Mouse (Mus musculus): Measurements from ENCODE around the gene Ptprz1. TPM values are rescaled to one million over a fixed set of nuclear protein-coding genes. Genes with fewer than 3 reads are reported as not detected.

The Ptprz1 gene
- 0.81 TPM for polyA plus RNA-seq (2014; fragmentation: Illumina TruSeq; extraction: RNeasy Lipid Tissue Mini Kit (QIAGEN cat#74804); ENCODE audit: low read depth, low replicate concordance)

DNA sequence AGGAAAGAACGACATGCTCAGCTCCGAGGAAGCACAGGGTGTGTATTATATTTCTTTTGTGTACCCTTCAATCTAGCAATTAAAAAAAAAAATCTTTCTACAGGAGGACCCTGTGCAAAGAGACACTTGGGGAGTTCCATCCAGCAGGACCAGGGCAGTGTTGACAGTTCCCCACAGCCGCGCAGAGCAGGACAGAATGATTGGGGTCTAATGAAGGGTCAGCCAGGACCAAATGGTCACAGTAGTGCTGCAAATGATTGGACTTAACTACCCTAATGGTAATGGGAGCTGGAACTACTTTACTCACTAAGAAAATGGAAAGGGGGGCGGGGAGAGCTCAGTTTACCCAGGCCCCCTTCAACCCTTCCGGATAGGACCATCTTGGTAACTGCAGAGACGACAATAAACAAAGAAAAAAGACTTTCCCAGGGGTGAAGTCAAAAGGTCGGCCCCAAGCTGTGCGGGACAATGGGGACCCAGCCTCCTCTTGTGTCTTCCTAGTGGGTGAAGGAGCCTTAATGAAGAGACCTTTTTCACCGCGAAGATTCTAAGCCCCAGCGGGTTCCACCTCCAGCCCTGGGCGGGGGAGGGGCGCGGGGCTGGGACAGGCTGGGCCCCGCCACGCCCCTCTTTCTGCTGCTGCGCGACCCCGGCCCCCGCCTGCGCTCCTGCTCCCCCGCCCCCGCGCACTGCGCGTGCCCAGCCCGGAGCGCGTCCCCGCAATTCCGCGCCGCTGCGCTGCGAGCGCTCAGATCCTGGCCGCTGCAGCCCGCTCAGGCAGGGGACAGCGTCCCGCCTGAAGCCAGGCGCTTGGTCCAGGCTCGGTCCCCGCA lies at the start of gene Ptprz1:
Gene Ptprz1, plus strand, starts transcription at position 722 of the 833 bp plus-strand sequence.

